Mouse (Mus musculus) c-Kit-negative CD71-positive TER-119-positive erythroid progenitor cells, embryonic 14.5 days (primary cell): ENCODE measurements around the gene Olfr658.

Experiments used
- DNase-seq: peaks from one replicate; pipeline ENCODE4 v3.0.0-alpha.2; 2013; ENCODE audit warnings: low read depth, low spot score

The Olfr658 gene

DNA sequence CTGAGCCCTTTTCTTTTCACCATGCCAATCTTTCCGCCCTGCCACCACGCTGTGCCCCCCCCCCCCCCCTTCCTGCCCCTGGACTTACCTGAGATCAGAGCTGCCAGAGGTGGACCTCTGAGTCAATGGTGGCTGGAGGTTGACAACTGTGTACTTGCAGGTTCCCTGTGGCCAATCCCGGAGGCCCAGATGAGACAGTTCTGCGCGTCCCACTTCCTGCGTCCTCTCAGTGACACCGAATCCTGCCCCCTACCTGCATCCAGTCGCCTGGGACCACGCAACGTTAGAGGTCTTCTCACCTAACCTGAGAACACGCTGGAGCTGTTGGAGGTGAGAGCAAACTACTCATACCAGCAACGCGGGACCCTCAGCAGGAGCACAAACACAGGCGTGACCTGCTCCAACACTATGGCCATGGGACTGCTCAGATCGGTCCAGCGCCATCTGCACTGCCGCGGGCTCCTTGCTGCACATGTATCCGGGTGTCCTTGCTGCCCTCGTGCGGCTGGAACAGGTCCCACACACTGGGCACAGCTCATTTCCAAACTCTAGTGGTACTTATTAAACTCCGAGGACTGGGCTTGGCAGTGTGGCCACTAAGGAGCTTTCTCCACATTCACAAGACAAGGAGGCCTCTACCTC, at the start of gene Olfr658:
Olfr658 (minus strand) TSS at position 465 of the 642 bp plus-strand sequence.
- DNase-seq, result no peak

DNA sequence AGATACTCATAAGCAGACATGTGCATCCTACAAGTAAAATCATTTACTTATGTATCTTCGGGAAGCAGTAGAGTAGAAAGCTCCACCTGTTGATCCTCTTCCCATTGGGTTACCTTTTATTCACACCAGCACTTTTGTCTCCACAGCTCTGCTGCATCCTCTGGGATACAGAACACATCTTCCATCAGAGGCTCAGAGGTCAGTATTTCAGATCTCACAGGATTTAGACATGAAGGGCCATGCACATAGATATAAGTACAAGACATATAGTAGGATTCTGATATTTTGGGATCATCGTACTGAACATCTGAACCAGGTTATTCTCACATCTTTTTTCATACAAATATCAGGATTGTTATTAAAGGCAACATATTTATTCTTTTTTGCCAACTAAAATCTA, 39.1 kb upstream of the Olfr658 start, which contains the start of gene Olfr661:
Olfr661 (plus strand) TSS at position 301 of the 400 bp plus-strand sequence.
- no peak for DNase-seq

DNA sequence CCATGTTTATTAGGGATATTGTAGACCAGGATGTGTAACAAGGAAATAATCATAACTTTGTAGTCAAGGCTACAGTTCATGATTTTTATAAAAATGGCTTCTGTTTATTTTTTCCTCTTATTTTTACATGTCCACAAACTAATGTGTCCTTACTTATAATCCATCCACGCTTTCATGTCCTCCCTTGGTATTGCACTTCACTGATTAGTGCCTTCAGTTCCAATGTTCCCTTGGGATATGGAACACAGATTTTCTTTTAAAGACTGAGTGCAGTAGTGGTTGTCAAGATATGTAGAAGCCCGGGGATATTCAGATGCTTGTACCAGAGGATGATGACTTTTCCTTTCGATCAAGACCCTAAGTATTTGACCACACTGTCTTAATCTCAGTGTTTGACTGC, 19.3 kb upstream of the Olfr658 start, which contains the start of gene Olfr659:
Olfr659 (plus strand) TSS at position 301 of the 400 bp plus-strand sequence.
- DNase-seq, result no peak

DNA sequence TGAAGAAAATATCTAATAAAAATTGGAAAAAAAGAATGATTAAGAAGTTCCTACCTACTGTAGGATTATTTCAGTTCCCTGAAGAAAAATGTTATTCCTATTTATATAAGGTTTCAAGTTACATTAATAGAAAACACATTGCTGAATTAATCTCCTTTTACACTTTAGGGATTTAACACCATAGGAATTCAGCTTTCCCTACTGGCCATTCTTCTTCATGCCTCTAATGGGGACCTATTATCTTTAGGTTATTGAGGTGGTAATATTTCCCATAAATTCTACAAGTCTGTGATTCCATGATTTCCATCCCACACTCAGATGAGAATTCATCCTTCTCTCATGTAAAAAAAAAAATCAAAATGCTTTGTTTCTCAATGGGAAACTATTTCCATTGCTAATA, 22.6 kb downstream of the Olfr658 start, which contains the start of gene Olfr657:
Olfr657 (plus strand) TSS at position 301 of the 400 bp plus-strand sequence.
- DNase-seq, result no peak

DNA sequence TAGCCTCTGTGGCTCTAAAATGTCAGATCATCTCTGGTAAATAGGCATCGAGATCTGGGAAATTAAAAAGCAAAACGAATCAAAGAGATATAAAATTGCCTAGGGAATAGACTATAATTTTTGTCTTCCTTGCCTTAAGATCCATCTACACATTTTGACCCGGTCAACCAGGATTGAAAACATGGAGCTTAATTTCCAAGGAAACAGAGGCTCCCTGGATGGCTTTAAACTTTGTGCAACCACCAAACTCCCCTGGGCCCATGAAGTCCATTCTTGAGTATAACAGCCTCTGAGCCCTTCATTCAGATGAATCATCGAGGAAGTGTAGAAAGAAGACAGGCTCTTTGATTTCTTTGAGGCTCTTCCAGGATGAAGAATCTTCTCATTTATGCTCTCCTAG, 33.5 kb downstream of the Olfr658 start, which contains the start of gene Olfr656:
Olfr656 (plus strand) TSS at position 301 of the 400 bp plus-strand sequence.
- no peak for DNase-seq

DNA sequence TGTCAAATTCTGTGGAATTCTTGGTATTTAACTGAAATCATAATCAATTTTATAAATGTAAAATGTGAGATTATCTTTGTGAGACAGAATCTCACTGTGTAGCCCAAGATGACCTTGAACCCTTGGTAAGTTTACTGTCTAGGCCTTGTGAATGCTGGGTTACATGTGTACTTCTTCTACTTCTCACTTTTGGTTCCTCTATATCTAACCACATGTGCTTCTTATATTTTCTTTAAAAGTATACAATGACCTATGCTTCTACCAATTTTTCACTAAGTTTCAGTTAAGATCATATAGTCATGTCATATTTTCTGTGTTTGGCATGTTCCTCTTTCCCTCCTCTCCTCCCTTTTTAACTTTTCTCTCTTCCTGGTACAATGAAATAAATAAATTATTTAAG, 42.4 kb downstream of the Olfr658 start:
- no peak for DNase-seq

DNA sequence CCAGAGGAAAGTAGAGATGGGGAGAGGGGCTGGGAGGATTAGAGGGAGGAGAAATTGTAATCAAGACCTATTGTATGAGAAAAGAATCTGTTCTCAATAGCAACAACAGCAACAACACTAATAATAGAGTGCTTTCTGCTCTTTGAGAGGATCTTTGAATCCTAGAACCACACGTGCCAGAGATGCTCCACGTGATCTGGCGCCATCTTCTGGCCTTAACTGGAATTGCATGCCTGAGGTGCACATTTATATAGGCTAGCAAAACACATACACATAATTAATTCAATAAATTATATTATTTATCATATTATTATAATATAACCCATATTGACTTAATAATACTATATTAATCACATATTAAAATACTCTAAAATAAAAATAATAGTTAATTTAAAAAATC, 43.9 kb downstream of the Olfr658 start:
- DNase-seq, result peak; percentile 3

DNA sequence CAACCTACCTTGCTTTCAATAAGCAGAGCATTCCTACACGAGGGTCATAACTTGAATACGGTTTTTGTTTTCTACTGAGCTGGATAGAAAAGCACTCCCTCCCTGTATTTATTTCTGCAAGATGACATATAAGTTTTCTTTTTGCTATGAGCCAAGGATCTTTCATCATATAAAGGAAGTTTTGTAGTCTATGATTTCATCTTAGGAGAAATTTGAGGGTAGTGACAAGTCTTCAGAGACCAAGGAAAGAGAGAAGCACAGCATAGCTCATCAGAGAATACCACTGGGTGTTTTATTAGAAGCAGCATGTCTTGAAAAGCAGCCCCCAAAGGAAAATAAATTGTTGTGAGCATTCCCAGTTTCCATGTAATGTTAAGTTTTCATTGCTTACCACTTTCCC, 45.4 kb downstream of the Olfr658 start, which contains the start of gene Olfr655:
Olfr655 (minus strand) TSS at position 101 of the 400 bp plus-strand sequence.
- DNase-seq, result no peak
